Mouse (Mus musculus): ENCODE measurements around the gene Cfap74.

Gene Cfap74

DNA sequence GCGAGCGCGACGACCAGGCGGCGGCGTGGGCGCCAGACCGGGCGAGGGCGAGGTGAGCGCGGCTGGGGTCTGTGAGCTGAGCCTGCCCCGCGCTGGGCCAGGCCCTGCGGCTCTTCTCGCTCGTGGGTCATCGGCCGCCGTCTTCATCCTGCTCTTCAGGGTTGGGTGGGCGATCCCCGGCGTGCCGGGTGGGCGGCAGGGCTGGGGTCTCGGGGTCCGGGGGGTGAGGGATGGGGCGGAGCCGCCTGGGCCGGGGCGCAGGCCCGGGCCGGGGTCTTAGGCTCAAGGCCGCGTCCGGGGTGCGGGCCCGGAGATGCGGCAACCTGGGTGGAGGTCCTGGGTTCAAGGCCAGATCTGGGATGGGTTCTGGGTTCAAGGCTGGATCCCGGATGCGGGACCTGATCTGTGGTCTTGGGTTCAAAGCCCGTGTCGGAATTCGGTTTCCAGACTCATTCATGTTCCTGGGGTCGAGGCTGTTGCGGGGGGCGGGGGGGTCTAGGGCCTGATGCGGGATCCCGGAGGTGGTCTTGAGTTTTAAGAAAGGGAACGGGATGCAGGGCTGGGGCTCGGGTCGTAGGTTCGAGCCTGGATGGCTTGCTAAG lies 82.6 kb downstream of the Cfap74 start:
- DNase-seq (ENCODE audit: extremely low read depth, low read depth, low spot score): no peak

DNA sequence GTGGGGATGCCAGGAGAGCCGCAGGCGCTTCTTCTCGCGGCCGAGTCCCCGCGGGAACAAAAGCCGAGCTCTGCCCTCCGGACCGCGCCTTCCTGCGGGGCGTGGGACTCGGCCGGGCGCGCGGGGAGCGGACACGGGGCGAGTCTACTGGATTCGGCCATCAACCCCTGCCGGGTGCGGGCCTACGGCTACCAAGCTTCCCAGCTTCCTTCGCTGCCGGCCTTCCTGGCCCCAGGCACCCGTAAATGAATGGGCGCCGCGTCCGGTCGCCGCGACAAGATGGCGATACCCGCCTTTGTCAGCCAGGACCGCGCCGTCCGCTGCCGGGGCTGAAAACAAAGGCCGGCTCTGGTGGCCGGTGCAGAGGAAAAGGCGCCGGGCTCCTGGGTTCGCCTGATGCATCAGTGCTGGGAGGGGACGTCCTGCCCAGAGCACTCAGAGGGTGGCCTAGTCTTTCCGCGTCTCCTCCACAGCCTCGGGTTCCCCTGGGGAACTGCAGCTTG lies 83.2 kb downstream of the Cfap74 start:
- no peak for DNase-seq (ENCODE audit: extremely low read depth, low read depth, low spot score)

DNA sequence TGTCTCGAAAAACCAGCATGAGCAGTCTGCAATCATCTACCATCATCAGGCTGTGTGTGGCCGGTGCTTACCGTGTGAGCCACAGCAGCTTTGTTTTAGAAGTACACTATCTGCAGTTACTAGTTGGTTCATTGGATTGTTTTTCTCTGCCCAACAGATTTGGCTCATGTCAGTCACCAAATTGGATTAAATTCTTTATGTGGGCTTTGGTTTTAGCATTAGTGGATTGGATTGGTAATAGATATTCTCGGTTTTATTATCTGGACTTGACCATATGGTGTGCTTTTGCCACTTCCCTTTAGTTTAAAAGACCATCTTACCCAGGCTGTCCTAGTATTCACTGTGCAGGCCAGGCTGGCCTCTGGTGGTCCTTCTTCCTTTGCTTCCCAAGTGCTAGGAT lies 85.9 kb downstream of the Cfap74 start:
- DNase-seq (ENCODE audit: extremely low read depth, low read depth, low spot score): no peak

DNA sequence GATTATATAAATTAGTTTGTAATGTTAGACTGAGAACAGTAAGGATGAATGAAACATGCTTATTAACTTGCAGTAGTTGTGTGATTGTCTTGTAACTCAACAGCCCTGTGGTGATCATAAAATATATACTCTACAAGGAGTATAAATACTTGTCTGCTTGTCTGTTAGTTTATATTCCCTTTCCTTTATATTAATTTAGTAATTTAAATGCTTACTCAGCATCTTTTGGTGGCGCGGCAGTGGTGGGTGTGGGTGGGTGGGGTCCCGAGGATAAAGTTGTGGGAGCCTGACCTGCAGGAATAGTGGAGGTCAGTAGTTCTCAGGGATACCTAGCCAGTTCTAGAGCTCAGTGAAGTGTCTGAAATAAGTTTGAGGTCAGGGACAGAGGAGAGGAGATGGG lies 89.0 kb downstream of the Cfap74 start:
- DNase-seq (ENCODE audit: extremely low read depth, low read depth, low spot score): no peak

DNA sequence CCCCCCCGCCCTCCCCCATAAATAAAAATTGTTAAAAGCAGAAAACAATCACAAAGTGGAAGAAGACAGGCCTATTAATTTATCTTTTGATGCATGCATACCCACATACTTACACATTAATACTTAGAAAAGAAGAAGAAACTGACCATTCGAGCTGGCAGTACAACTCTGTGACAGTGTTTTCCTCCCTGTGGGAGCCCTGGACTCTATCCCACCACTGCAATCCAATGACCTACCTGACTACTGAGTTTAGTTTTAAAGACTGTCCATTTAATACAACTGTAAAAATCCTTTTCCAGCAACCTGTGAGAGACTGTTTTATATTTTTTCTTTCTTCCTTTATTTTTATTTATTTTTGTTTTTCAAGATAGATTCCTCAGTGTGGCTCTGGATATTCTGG lies 92.1 kb downstream of the Cfap74 start:
- no peak for DNase-seq (ENCODE audit: extremely low read depth, low read depth, low spot score)

DNA sequence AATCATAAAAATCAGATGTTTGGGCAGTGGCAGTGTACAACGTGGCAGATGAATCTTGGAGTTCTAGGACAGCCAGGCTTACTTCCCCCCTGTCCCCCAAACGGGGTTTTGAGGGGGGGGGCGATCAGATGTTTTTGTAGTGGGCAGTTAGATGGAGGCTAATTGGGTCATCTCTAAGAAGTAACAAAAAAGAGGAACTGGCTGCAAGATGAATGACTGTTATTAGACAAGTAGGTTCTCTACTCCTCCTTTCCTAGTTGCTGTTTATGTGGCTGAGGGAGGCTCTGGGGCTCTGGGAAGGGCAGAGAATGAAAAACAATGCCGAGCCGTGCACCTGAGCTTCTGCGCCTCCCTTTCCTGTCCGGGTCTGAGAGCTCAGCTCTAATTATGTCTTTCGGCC lies 96.1 kb downstream of the Cfap74 start:
- DNase-seq (ENCODE audit: extremely low read depth, low read depth, low spot score): no peak

DNA sequence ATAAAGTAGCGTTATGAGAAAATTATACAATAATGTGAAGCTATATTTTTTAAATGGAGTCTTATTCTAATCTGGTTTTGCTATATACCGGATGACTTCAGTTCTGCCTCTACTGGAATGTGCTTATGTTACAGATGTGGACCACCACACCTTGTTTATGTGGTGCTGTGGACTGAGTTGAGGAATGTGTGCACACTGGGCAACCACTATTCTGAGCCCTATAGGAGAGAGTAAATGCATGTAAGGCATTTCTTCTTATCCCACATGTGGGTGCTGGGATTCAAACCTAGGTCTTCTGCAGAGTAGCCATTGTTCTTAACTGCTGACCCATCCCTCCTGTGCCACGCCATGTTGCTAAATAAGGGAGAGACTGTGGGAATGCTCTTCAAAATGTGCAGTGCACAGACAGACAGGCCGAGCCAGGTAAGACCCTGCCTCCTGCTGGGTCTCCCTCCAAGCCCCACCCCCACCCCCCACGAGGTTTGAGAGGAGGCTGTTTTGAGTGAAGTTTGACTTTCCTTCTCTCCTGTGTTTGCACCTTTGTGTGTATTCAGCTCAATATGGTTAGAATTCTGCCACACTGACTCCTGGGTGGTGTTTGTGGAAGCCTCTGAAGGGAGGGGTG lies 96.8 kb downstream of the Cfap74 start:
- DNase-seq (ENCODE audit: extremely low read depth, low read depth, low spot score): no peak

DNA sequence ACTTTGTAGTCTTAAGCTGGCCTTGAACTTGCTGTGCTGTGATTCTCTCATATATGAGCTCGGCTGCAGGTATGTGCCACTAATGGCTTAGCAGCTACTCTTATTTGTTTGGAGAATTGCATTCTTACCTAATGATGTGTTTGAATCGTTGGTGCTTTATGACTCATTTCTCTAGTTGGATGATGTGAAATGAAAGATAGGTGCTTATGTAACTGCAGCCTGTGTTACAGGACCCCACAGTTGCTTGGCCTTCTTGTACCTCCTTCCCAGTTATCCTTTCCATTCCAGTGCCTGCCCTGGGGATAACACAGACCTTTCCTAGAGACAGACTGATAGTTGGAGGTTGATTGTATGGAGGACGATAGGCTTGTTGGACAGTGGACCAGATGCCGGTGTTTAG lies 99.6 kb downstream of the Cfap74 start:
- DNase-seq (ENCODE audit: extremely low read depth, low read depth, low spot score): no peak

DNA sequence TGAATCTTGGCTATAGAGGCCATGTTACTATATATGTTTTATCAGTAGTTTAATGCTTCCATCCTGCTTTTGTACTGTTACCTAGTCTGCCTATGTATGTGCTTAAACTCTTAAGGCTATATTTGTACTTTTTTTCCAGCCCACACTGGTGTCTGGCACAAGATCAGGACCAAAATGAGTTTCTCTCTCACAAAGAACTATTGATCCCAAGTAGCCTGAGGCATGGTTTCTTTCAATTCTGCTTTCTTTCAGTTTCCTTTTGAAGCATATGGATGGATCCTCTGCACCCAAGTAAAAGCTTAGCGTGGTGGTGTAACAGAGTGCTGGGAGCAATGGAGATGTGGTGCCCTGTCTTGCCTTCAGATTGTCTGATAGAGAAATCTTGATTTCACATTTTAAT lies 102.0 kb downstream of the Cfap74 start:
- DNase-seq (ENCODE audit: extremely low read depth, low read depth, low spot score): peak; percentile 92

DNA sequence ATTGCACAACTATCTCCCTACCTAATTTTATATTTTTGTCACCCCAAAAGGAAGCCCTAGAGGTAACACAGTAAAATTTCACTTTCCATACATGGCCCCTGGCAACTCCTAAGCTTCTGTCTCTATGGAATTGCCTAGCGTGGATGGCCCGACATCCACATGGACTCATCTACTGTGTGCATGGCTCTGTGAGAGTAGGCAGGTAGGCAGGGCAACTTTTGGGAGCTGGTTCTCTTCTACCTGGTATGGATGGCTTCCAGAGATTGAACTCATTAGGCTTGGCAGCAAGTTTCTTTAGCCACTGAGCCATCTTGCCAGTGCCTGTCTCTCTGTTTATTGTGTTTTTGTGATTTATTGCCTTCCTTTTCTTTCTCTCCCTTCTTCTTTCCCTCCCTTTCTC lies 105.8 kb downstream of the Cfap74 start:
- DNase-seq (ENCODE audit: extremely low read depth, low read depth, low spot score): no peak

Measured in fat pad, adult 2 months (tissue).